Comparison of ENCODE assay signal across 20 mouse cellular contexts in genomic region chr2:30076439-30076838, GRCm38 (mm10).
"Had no signal": no experiment of that assay in that cellular context is flagged by ENCODE, and none has a peak within 500 bp of the region (broad histone marks: within the 10 kb centered on the region; RNA-seq: fewer than 3 reads in every experiment).

No protein-coding gene starts in this region.

- H3K27ac ChIP-seq: hindbrain, embryonic 14.5 days had no signal

- H3K9me3 ChIP-seq: heart, embryonic 10.5 days; heart, embryonic 12.5 days; hindbrain, embryonic 10.5 days; hindbrain, embryonic 12.5 days; limb, embryonic 13.5 days; limb, embryonic 15.5 days; liver, embryonic 12.5 days had no signal

- H3K27me3 ChIP-seq: heart, embryonic 12.5 days; hindbrain, embryonic 12.5 days; limb, embryonic 13.5 days; limb, embryonic 15.5 days had no signal

- H3K9ac ChIP-seq: hindbrain, embryonic 14.5 days; limb, embryonic 15.5 days had no signal

- DNase-seq: gastrocnemius, adult 2 months; gastrocnemius, postnatal 10 days; gastrocnemius, postnatal 25 days; heart, adult 18-20 months; heart, postnatal 10 days; heart, postnatal 4 days; kidney, adult 18-20 months; kidney, adult 8-10 months; kidney, postnatal 36 days; layer of hippocampus, adult 9-11 months; layer of hippocampus, postnatal 36 days; left cerebral cortex, postnatal 4 days had no signal
